Mouse (Mus musculus) brown adipose tissue, adult 24 weeks (tissue): ENCODE data around the gene Kmt5a. TPM values are rescaled to one million over a fixed set of nuclear protein-coding genes. Genes with fewer than 3 reads are reported as not detected.

Experiments
- H3K27ac ChIP-seq: fragments of 200-500 bp; replicated peaks from 2 replicates; pipeline ENCODE4 v1.5.1; 2012; ENCODE audit warnings: low read depth, mild to moderate bottlenecking, low read length
- H3K4me1 ChIP-seq: fragments of 200-500 bp; 2 replicates; pipeline ENCODE4 v1.6.1; 2012; ENCODE audit warnings: low read length, mixed read lengths; ENCODE audit not compliant: control insufficient read depth, insufficient read depth, insufficient read length
- H3K4me3 ChIP-seq: fragments of 200-500 bp; 2 replicates; pipeline ENCODE4 v1.5.1; 2012; ENCODE audit warnings: low read depth, mild to moderate bottlenecking, low read length, moderate library complexity; ENCODE audit not compliant: insufficient read depth
- polyA plus RNA-seq: library from polyadenylated mRNA; stranded (reverse); fragments of >200 nt; gene quantifications from 2 replicates; pipeline ENCODE4 v1.2.4, GENCODE M21; 2012; ENCODE audit not compliant: missing spikeins, insufficient read depth, insufficient read length

Kmt5a gene
- polyA plus RNA-seq, 1 experiment, result 139 TPM

- no peak overlapping the region for H3K27ac ChIP-seq
- H3K4me3 ChIP-seq, result no peak overlapping the region
- no peaks in the 10 kb centered on the region for H3K4me1 ChIP-seq
Measured at GRCm38 (mm10) chr5:124506731-124507359, 67.1 kb downstream of the Kmt5a start.

- H3K27ac ChIP-seq, result no peak overlapping the region
- no peaks in the 10 kb centered on the region for H3K4me1 ChIP-seq
- H3K4me3 ChIP-seq, result no peak overlapping the region
Measured at GRCm38 (mm10) chr5:124509200-124509599, 69.5 kb downstream of the Kmt5a start.

GRCm38 (mm10) chr5:124509742-124510237, 70.1 kb downstream of the Kmt5a start:
- H3K4me3 ChIP-seq, result no peak overlapping the region
- H3K4me1 ChIP-seq, result no peaks in the 10 kb centered on the region
- no peak overlapping the region for H3K27ac ChIP-seq

GRCm38 (mm10) chr5:124510536-124511050, 70.9 kb downstream of the Kmt5a start:
- Histone ChIP-seq H3K27ac (no peak overlapping the region), H3K4me3 (no peak overlapping the region), H3K4me1 (no peaks in the 10 kb centered on the region)

Other genes with a start within 250 kb of the Kmt5a start
- gene Pitpnm2, start 190.2 kb upstream of the Kmt5a start, polyA plus RNA-seq, result 20.3 and 21.8 TPM in 2 replicates
- 2.0 and 3.7 TPM in 2 replicates for gene Mphosph9, start 112.0 kb upstream of the Kmt5a start, polyA plus RNA-seq
- 17.1 and 19.3 TPM in 2 replicates for gene 2810006K23Rik, start 111.8 kb upstream of the Kmt5a start, polyA plus RNA-seq
- 61.9 and 82.3 TPM in 2 replicates for gene Cdk2ap1, start 76.8 kb upstream of the Kmt5a start, polyA plus RNA-seq
- gene Sbno1, start 13.9 kb upstream of the Kmt5a start, polyA plus RNA-seq, result 35.5 and 47.6 TPM in 2 replicates
- gene Rilpl2, start 38.4 kb downstream of the Kmt5a start, polyA plus RNA-seq, result 10.8 and 15.6 TPM in 2 replicates
- 12.4 and 13.4 TPM in 2 replicates for gene Snrnp35, start 43.2 kb downstream of the Kmt5a start, polyA plus RNA-seq
- 4.9 and 8.7 TPM in 2 replicates for gene Rilpl1, start 91.5 kb downstream of the Kmt5a start, polyA plus RNA-seq
- 330 and 403 TPM in 2 replicates for gene Tmed2, start 100.8 kb downstream of the Kmt5a start, polyA plus RNA-seq
- gene Ddx55, start 112.9 kb downstream of the Kmt5a start, polyA plus RNA-seq, result 2.1 and 3.7 TPM in 2 replicates
- 28.3 and 32.1 TPM in 2 replicates for gene Eif2b1, start 139.2 kb downstream of the Kmt5a start, polyA plus RNA-seq
- gene Gtf2h3, start 139.2 kb downstream of the Kmt5a start, polyA plus RNA-seq, result 26.3 and 29.6 TPM in 2 replicates
- 26.3 and 29.0 TPM in 2 replicates for gene Atp6v0a2, start 188.6 kb downstream of the Kmt5a start, polyA plus RNA-seq